Comparison of ENCODE assay signal across 8 mouse cellular contexts in the genomic region with DNA sequence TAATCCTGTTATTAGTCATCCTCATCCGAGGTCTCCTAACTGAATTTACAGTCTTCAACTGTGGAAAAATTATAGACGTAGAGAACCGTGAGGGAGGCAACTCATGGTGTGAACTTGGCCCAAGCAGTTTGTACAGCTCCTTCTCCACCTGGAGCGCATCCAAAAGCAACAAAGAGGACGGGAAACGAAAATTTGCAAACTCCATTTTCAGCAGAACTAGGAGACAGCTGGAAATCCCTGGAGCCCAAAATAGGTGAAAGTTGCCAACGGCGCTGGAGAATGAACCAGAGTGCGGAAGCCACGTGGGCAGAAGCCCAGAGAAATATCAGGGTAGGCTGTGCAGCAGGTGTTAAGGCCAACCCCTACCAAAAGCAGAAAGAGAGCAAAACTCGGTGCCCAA.
DNase-seq lines count a peak whose midpoint lies in the region; ATAC-seq and TF ChIP-seq lines count a peak whose summit lies in the region.

No protein-coding gene starts in this region.

- H3K4me3 ChIP-seq in heart, embryonic 10.5 days: no peak overlapping the region
- no peak overlapping the region for H3K4me3 ChIP-seq in limb, embryonic 14.5 days (replicated peaks; ENCODE audit: low read length)

- TF ChIP-seq CTCF in brain, embryonic 14.5 days (IDR thresholded peaks at IDR 0.05; ENCODE audit: borderline replicate concordance, extremely low read depth, insufficient read depth, insufficient read length): no peak

- H3K9ac ChIP-seq in limb, embryonic 14.5 days (ENCODE audit: low read depth, low read length, severe bottlenecking): no peak overlapping the region

- no peak; the same call in 1 of the 2 replicates for ATAC-seq in limb, embryonic 14.5 days (ENCODE audit: low FRiP score, low read depth)

- peak; percentile 84 to 92 for DNase-seq in heart, adult 18-20 months
- no peak for DNase-seq in heart, embryonic 10.5 days (ENCODE audit: low spot score)
- peak; percentile 43 for DNase-seq in brain, embryonic 14.5 days (ENCODE audit: low read depth)
- DNase-seq in kidney, adult 11 months: peak; percentile 63
- peak; percentile 53 for DNase-seq in limb, embryonic 14.5 days (ENCODE audit: low spot score)
- DNase-seq in urinary bladder, postnatal 36 days (ENCODE audit: low spot score in 2 of 2): peak; percentile 13 to 73
- DNase-seq in thymus, postnatal 36 days: no peak
- no peak for DNase-seq in embryo, embryonic 10 days (ENCODE audit: low spot score)

- H3K36me3 ChIP-seq in heart, embryonic 10.5 days: no peaks in the 10 kb centered on the region
- no peaks in the 10 kb centered on the region for H3K36me3 ChIP-seq in limb, embryonic 14.5 days (ENCODE audit: control insufficient read depth, insufficient read depth, low read length)

- H3K4me1 ChIP-seq in heart, embryonic 10.5 days: no peaks in the 10 kb centered on the region
- H3K4me1 ChIP-seq in limb, embryonic 14.5 days (ENCODE audit: control insufficient read depth, insufficient read depth, low read length): peaks cover 20% of the 10 kb centered on the region

- whole genome bisulfite sequencing in heart, embryonic 10.5 days: 74% methylated on average over 11 of the region's 11 CpGs
- WGBS in limb, embryonic 14.5 days: 55% methylated on average over 11 of the region's 11 CpGs

- H3K9me3 ChIP-seq in heart, embryonic 10.5 days: no peaks in the 10 kb centered on the region
- no peaks in the 10 kb centered on the region for H3K9me3 ChIP-seq in limb, embryonic 14.5 days (ENCODE audit: control insufficient read depth, low read length)

- no peak for TF ChIP-seq POLR2A in brain, embryonic 14.5 days (IDR thresholded peaks at IDR 0.05; ENCODE audit: borderline replicate concordance, extremely low read depth, insufficient read depth, insufficient read length, poor library complexity, severe bottlenecking)
- no peak for TF ChIP-seq POLR2A in limb, embryonic 14.5 days (IDR thresholded peaks at IDR 0.05; ENCODE audit: borderline replicate concordance, extremely low read depth, insufficient read depth, insufficient read length)

- no peak overlapping the region for H3K4me2 ChIP-seq in limb, embryonic 14.5 days (replicated peaks; ENCODE audit: low read depth, low read length, severe bottlenecking)

- H3K27me3 ChIP-seq in heart, embryonic 10.5 days (ENCODE audit: insufficient read depth, poor library complexity, severe bottlenecking): no peaks in the 10 kb centered on the region
- no peaks in the 10 kb centered on the region for H3K27me3 ChIP-seq in limb, embryonic 14.5 days (ENCODE audit: control insufficient read depth, insufficient read depth, low read length)

- no peak overlapping the region for H3K27ac ChIP-seq in heart, embryonic 10.5 days
- H3K27ac ChIP-seq in limb, embryonic 14.5 days (replicated peaks; ENCODE audit: low read depth, low read length): no peak overlapping the region

Comparison
In these comparisons a context has a peak if more than half of its experiments do, and no peak if none do; other contexts are left out.
1. DNase-seq: peak in heart, adult 18-20 months (2 of 2), brain, embryonic 14.5 days (single experiment), kidney, adult 11 months (single experiment), limb, embryonic 14.5 days (single experiment) and urinary bladder, postnatal 36 days (2 of 2); none in heart, embryonic 10.5 days (single experiment), thymus, postnatal 36 days (0 of 2) and embryo, embryonic 10 days (single experiment).